Mouse (Mus musculus): Measurements from ENCODE around the gene Plpp1. TPM values are rescaled to one million over a fixed set of nuclear protein-coding genes. Genes with fewer than 3 reads are reported as not detected.

Plpp1 gene
- total RNA-seq, 1 experiment = 38.2 TPM

- no peaks in the 10 kb centered on the region for H3K36me3 ChIP-seq (ENCODE audit: control insufficient read depth, insufficient read depth, low read length, poor library complexity, severe bottlenecking)
- DNase-seq (ENCODE audit: low read depth, low spot score) = no peak
- H3K27ac ChIP-seq (ENCODE audit: insufficient read depth, low read depth, low read length, poor library complexity, severe bottlenecking) = no peak overlapping the region
- TF ChIP-seq HCFC1 (IDR thresholded peaks at IDR 0.05; ENCODE audit: borderline replicate concordance, insufficient read depth, low read length) = no peak
- no peak for TF ChIP-seq CHD2 (IDR thresholded peaks at IDR 0.05; ENCODE audit: low read depth, low read length)
- TF ChIP-seq ZNF384 (IDR thresholded peaks at IDR 0.05; ENCODE audit: low read depth, low read length) = no peak
- no peak for TF ChIP-seq MAFK (IDR thresholded peaks at IDR 0.05; ENCODE audit: insufficient read depth, low read depth, low read length)
- TF ChIP-seq ZC3H11A (IDR thresholded peaks at IDR 0.05; ENCODE audit: borderline replicate concordance, low read depth, low read length) = no peak
- in situ Hi-C loops (cut with MboI; ENCODE audit: low sequenced_read_pairs in 2 of 2, unreplicated experiment in 2 of 2) = no loop called here
- no peak overlapping the region for H3K9ac ChIP-seq (ENCODE audit: insufficient read depth, low read depth, low read length, poor library complexity, severe bottlenecking)
- H3K4me1 ChIP-seq (ENCODE audit: control insufficient read depth in 2 of 2, insufficient read depth in 2 of 2, low read length in 2 of 2, poor library complexity in 1 of 2) = peaks cover 6 to 8% of the 10 kb centered on the region in 2 experiments; a peak in 3 of 4 replicates
- no peak overlapping the region for H3K4me3 ChIP-seq (ENCODE audit: insufficient read depth in 1 of 2, low read depth in 1 of 2, low read length in 2 of 2, poor library complexity in 1 of 2, severe bottlenecking in 1 of 2)
- H3K9me3 ChIP-seq (ENCODE audit: control insufficient read depth, insufficient read depth, low read depth, low read length) = no peaks in the 10 kb centered on the region
Observed at GRCm38 (mm10) chr13:112775856-112776255, 24.7 kb upstream of the Plpp1 start.

DNA sequence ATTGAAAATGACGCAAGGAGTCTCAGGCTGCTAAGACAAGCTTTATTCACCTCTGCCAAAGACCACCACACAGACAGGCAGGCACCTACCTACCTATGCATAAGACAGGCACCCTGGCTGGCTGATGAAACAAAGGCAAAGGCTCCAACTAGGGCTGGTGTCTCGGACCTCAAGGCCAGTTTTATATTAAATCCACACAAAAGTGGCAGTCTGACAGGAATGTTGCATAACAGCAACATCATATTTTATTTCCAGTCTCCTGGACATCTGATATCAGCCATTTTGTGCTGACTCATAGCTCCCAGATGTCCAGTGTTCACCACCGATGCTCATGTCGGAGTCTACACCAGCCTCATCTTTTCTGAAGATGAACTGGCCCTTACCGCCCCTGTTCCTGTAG is 22.2 kb upstream of the Plpp1 start:
- TF ChIP-seq ZNF384 (IDR thresholded peaks at IDR 0.05; ENCODE audit: low read depth, low read length) = no peak
- TF ChIP-seq CHD2 (IDR thresholded peaks at IDR 0.05; ENCODE audit: low read depth, low read length) = no peak
- TF ChIP-seq HCFC1 (IDR thresholded peaks at IDR 0.05; ENCODE audit: borderline replicate concordance, insufficient read depth, low read length) = no peak
- TF ChIP-seq ZC3H11A (IDR thresholded peaks at IDR 0.05; ENCODE audit: borderline replicate concordance, low read depth, low read length) = no peak
- no peak for TF ChIP-seq MAFK (IDR thresholded peaks at IDR 0.05; ENCODE audit: insufficient read depth, low read depth, low read length)
- H3K27ac ChIP-seq (ENCODE audit: insufficient read depth, low read depth, low read length, poor library complexity, severe bottlenecking) = no peak overlapping the region
- H3K36me3 ChIP-seq (ENCODE audit: control insufficient read depth, insufficient read depth, low read length, poor library complexity, severe bottlenecking) = no peaks in the 10 kb centered on the region
- DNase-seq (ENCODE audit: low read depth, low spot score) = no peak
- H3K4me1 ChIP-seq (ENCODE audit: control insufficient read depth in 2 of 2, insufficient read depth in 2 of 2, low read length in 2 of 2, poor library complexity in 1 of 2) = peaks cover 0 to 4% of the 10 kb centered on the region in 2 experiments; a peak in 2 of 4 replicates
- no peak overlapping the region for H3K4me3 ChIP-seq (ENCODE audit: insufficient read depth in 1 of 2, low read depth in 1 of 2, low read length in 2 of 2, poor library complexity in 1 of 2, severe bottlenecking in 1 of 2)
- H3K9me3 ChIP-seq (ENCODE audit: control insufficient read depth, insufficient read depth, low read depth, low read length) = no peaks in the 10 kb centered on the region
- H3K9ac ChIP-seq (ENCODE audit: insufficient read depth, low read depth, low read length, poor library complexity, severe bottlenecking) = no peak overlapping the region
- in situ Hi-C loops (cut with MboI; ENCODE audit: low sequenced_read_pairs in 2 of 2, unreplicated experiment in 2 of 2) = no loop called here

DNA sequence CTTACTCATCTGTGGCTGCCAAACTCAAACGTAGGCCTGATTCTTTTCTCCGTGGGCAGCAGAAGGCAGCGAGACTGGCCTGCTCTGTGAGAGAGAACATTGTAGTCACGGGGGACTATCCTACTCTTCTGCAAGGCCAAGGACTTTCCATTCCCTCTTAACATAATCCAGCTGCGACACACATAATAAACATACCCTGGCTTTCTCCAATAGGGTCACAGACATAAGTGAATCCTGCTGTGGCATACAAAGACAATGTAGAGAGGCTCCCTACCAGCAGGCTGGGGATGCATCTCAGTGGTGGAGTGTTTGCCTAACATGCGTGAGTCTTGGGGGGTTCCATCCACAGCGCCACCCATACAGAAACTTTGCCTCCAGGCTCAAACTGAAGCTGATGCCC is 15.3 kb upstream of the Plpp1 start:
- Histone ChIP-seq H3K9ac (ENCODE audit: insufficient read depth, low read depth, low read length, poor library complexity, severe bottlenecking) (no peak overlapping the region), H3K4me3 (ENCODE audit: insufficient read depth in 1 of 2, low read depth in 1 of 2, low read length in 2 of 2, poor library complexity in 1 of 2, severe bottlenecking in 1 of 2) (no peak overlapping the region), H3K27ac (ENCODE audit: insufficient read depth, low read depth, low read length, poor library complexity, severe bottlenecking) (no peak overlapping the region), H3K4me1 (ENCODE audit: control insufficient read depth in 2 of 2, insufficient read depth in 2 of 2, low read length in 2 of 2, poor library complexity in 1 of 2) (peaks cover 0 to 4% of the 10 kb centered on the region in 2 experiments; a peak in 1 of 4 replicates), H3K9me3 (ENCODE audit: control insufficient read depth, insufficient read depth, low read depth, low read length) (no peaks in the 10 kb centered on the region), H3K36me3 (ENCODE audit: control insufficient read depth, insufficient read depth, low read length, poor library complexity, severe bottlenecking) (no peaks in the 10 kb centered on the region)
- no peak for DNase-seq (ENCODE audit: low read depth, low spot score)
- in situ Hi-C loops (cut with MboI; ENCODE audit: low sequenced_read_pairs in 2 of 2, unreplicated experiment in 2 of 2) = no loop called here
- no peak for TF ChIP-seq HCFC1 (IDR thresholded peaks at IDR 0.05; ENCODE audit: borderline replicate concordance, insufficient read depth, low read length)
- no peak for TF ChIP-seq MAFK (IDR thresholded peaks at IDR 0.05; ENCODE audit: insufficient read depth, low read depth, low read length)
- no peak for TF ChIP-seq ZNF384 (IDR thresholded peaks at IDR 0.05; ENCODE audit: low read depth, low read length)
- no peak for TF ChIP-seq ZC3H11A (IDR thresholded peaks at IDR 0.05; ENCODE audit: borderline replicate concordance, low read depth, low read length)
- no peak for TF ChIP-seq CHD2 (IDR thresholded peaks at IDR 0.05; ENCODE audit: low read depth, low read length)

DNA sequence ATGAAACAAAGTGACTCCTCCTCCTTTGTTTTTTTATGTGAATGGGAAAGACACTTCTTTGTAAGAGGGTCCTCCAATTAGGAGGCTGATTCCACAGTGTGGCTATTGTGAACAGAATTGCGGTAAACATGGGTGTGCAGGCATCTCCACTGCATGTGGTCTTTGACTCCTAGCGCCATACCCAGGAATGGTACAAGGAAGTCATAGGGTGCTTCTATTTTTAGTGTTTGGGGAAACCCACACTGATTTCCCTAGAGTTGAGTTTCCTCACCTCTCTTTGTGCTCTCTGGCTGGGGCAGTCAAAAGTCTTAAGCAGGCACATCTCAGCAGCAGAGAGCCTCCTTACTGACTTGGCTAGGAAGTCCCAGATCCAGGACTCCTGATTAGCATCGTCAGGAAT is 14.4 kb upstream of the Plpp1 start:
- no peak overlapping the region for H3K27ac ChIP-seq (ENCODE audit: insufficient read depth, low read depth, low read length, poor library complexity, severe bottlenecking)
- DNase-seq (ENCODE audit: low read depth, low spot score) = no peak
- in situ Hi-C loops (cut with MboI; ENCODE audit: low sequenced_read_pairs in 2 of 2, unreplicated experiment in 2 of 2) = no loop called here

More for the DNA sequence above, 14.4 kb upstream of the Plpp1 start:
- peaks cover 0 to 8% of the 10 kb centered on the region in 2 experiments; a peak in 1 of 4 replicates for H3K4me1 ChIP-seq (ENCODE audit: control insufficient read depth in 2 of 2, insufficient read depth in 2 of 2, low read length in 2 of 2, poor library complexity in 1 of 2)
- H3K9me3 ChIP-seq (ENCODE audit: control insufficient read depth, insufficient read depth, low read depth, low read length) = no peaks in the 10 kb centered on the region
- TF ChIP-seq MAFK (IDR thresholded peaks at IDR 0.05; ENCODE audit: insufficient read depth, low read depth, low read length) = no peak
- no peak for TF ChIP-seq ZC3H11A (IDR thresholded peaks at IDR 0.05; ENCODE audit: borderline replicate concordance, low read depth, low read length)
- no peak for TF ChIP-seq HCFC1 (IDR thresholded peaks at IDR 0.05; ENCODE audit: borderline replicate concordance, insufficient read depth, low read length)
- TF ChIP-seq ZNF384 (IDR thresholded peaks at IDR 0.05; ENCODE audit: low read depth, low read length) = no peak
- TF ChIP-seq CHD2 (IDR thresholded peaks at IDR 0.05; ENCODE audit: low read depth, low read length) = no peak
- no peak overlapping the region for H3K9ac ChIP-seq (ENCODE audit: insufficient read depth, low read depth, low read length, poor library complexity, severe bottlenecking)
- no peaks in the 10 kb centered on the region for H3K36me3 ChIP-seq (ENCODE audit: control insufficient read depth, insufficient read depth, low read length, poor library complexity, severe bottlenecking)
- no peak overlapping the region for H3K4me3 ChIP-seq (ENCODE audit: insufficient read depth in 1 of 2, low read depth in 1 of 2, low read length in 2 of 2, poor library complexity in 1 of 2, severe bottlenecking in 1 of 2)

Measured in ES-E14 (cell line).